Mouse (Mus musculus): ENCODE results near the gene Dclre1a. TPM values are rescaled to one million over a fixed set of nuclear protein-coding genes. Genes with fewer than 3 reads are reported as not detected.
A peak's percentile ranks its signal among the peaks of the same experiment; 100 is the strongest.

Dclre1a gene
- polyA plus RNA-seq, 1 experiment from 2014 or later: 17.7 TPM

GRCm38 (mm10) chr19:56563469-56563868 is 15.4 kb upstream of the Dclre1a start:
- H3K27me3 ChIP-seq (ENCODE audit: control insufficient read depth, insufficient read depth, low read depth, low read length): no peaks in the 10 kb centered on the region
- 0 out of 2 replicates have a peak, but pooled peaks cover 3% of the 10 kb centered on the region for H3K36me3 ChIP-seq (ENCODE audit: control insufficient read depth, insufficient read depth, low read length)
- H3K4me1 ChIP-seq (replicated peaks; ENCODE audit: control insufficient read depth, insufficient read depth, low read length): peaks cover 3% of the 10 kb centered on the region; the same call in 1 of the 2 replicates
- no peak for ATAC-seq (ENCODE audit: low read depth)
- no peaks in the 10 kb centered on the region for H3K9me3 ChIP-seq (ENCODE audit: control insufficient read depth, low read length)
- H3K9ac ChIP-seq (ENCODE audit: low read length): no peak overlapping the region
- 81% methylated on average over 3 of the region's 3 CpGs for WGBS
- H3K27ac ChIP-seq (ENCODE audit: low read length): no peak overlapping the region
- no peak overlapping the region for H3K4me3 ChIP-seq (ENCODE audit: low read length)
- no peak overlapping the region for H3K4me2 ChIP-seq (ENCODE audit: low read depth, low read length)

GRCm38 (mm10) chr19:56562433-56563138 is 14.6 kb upstream of the Dclre1a start:
- H3K9ac ChIP-seq (ENCODE audit: low read length): no peak overlapping the region
- no peak for ATAC-seq (ENCODE audit: low read depth)
- no peaks in the 10 kb centered on the region for H3K9me3 ChIP-seq (ENCODE audit: control insufficient read depth, low read length)
- no peaks in the 10 kb centered on the region for H3K27me3 ChIP-seq (ENCODE audit: control insufficient read depth, insufficient read depth, low read depth, low read length)
- H3K4me3 ChIP-seq (ENCODE audit: low read length): no peak overlapping the region
- 88% methylated on average over 9 of the region's 9 CpGs for WGBS
- no peak overlapping the region for H3K4me2 ChIP-seq (ENCODE audit: low read depth, low read length)
- 0 out of 2 replicates have a peak, but pooled peaks cover 3% of the 10 kb centered on the region for H3K36me3 ChIP-seq (ENCODE audit: control insufficient read depth, insufficient read depth, low read length)
- peaks cover 3% of the 10 kb centered on the region; the same call in 1 of the 2 replicates for H3K4me1 ChIP-seq (replicated peaks; ENCODE audit: control insufficient read depth, insufficient read depth, low read length)
- H3K27ac ChIP-seq (ENCODE audit: low read length): no peak overlapping the region

- Histone ChIP-seq H3K27ac (ENCODE audit: low read length) (no peak overlapping the region), H3K9me3 (ENCODE audit: control insufficient read depth, low read length) (0 out of 2 replicates have a peak, but pooled peaks cover 2% of the 10 kb centered on the region), H3K4me2 (ENCODE audit: low read depth, low read length) (no peak overlapping the region), H3K9ac (ENCODE audit: low read length) (no peak overlapping the region), H3K4me1 (replicated peaks; ENCODE audit: control insufficient read depth, insufficient read depth, low read length) (no peaks in the 10 kb centered on the region; the same call in 1 of the 2 replicates), H3K36me3 (ENCODE audit: control insufficient read depth, insufficient read depth, low read length) (peaks cover 35% of the 10 kb centered on the region), H3K4me3 (ENCODE audit: low read length) (no peak overlapping the region), H3K27me3 (ENCODE audit: control insufficient read depth, insufficient read depth, low read depth, low read length) (no peaks in the 10 kb centered on the region)
- 65% methylated on average over 5 of the region's 5 CpGs for WGBS
- no peak for ATAC-seq (ENCODE audit: low read depth)
Observed at GRCm38 (mm10) chr19:56555972-56556371, 8.0 kb upstream of the Dclre1a start.

GRCm38 (mm10) chr19:56553177-56553576 is 5.2 kb upstream of the Dclre1a start:
- 94% methylated on average over 3 of the region's 3 CpGs for WGBS

GRCm38 (mm10) chr19:56549033-56549680 is 1.1 kb upstream of the Dclre1a start:
- Histone ChIP-seq H3K27me3 (ENCODE audit: control insufficient read depth, insufficient read depth, low read depth, low read length) (no peaks in the 10 kb centered on the region), H3K36me3 (ENCODE audit: control insufficient read depth, insufficient read depth, low read length) (peaks cover 17% of the 10 kb centered on the region), H3K4me2 (ENCODE audit: low read depth, low read length) (peak overlapping the region; percentile 64), H3K27ac (ENCODE audit: low read length) (peak overlapping the region; percentile 98), H3K9ac (ENCODE audit: low read length) (peak overlapping the region; percentile 98), H3K4me3 (ENCODE audit: low read length) (peak overlapping the region; percentile 78), H3K9me3 (ENCODE audit: control insufficient read depth, low read length) (0 out of 2 replicates have a peak, but pooled peaks cover 2% of the 10 kb centered on the region), H3K4me1 (replicated peaks; ENCODE audit: control insufficient read depth, insufficient read depth, low read length) (peaks cover 9% of the 10 kb centered on the region)
- 11% methylated on average over 18 of the region's 18 CpGs for WGBS
- ATAC-seq (ENCODE audit: low read depth): no peak

More at GRCm38 (mm10) chr19:56553177-56553576, 5.2 kb upstream of the Dclre1a start:
- H3K9me3 ChIP-seq (ENCODE audit: control insufficient read depth, low read length): 0 out of 2 replicates have a peak, but pooled peaks cover 2% of the 10 kb centered on the region
- no peaks in the 10 kb centered on the region for H3K27me3 ChIP-seq (ENCODE audit: control insufficient read depth, insufficient read depth, low read depth, low read length)
- peaks cover 5% of the 10 kb centered on the region; the same call in 1 of the 2 replicates for H3K4me1 ChIP-seq (replicated peaks; ENCODE audit: control insufficient read depth, insufficient read depth, low read length)
- peaks cover 32% of the 10 kb centered on the region for H3K36me3 ChIP-seq (ENCODE audit: control insufficient read depth, insufficient read depth, low read length)
- ATAC-seq (ENCODE audit: low read depth): no peak
- no peak overlapping the region for H3K9ac ChIP-seq (ENCODE audit: low read length)
- no peak overlapping the region for H3K27ac ChIP-seq (ENCODE audit: low read length)
- H3K4me3 ChIP-seq (ENCODE audit: low read length): no peak overlapping the region
- H3K4me2 ChIP-seq (ENCODE audit: low read depth, low read length): no peak overlapping the region

GRCm38 (mm10) chr19:56548230-56549032 is 409 bp upstream of the Dclre1a start, which contains the start of gene Nhlrc2:
Gene Nhlrc2, plus strand, starts transcription at chr19:56548261.
- ATAC-seq (ENCODE audit: low read depth): peak; percentile 91
- peak within 1 kb of the TSS; percentile 64 for H3K4me2 ChIP-seq (ENCODE audit: low read depth, low read length)
- 0 out of 2 replicates have a peak, but pooled peaks cover 2% of the 10 kb centered on the region for H3K9me3 ChIP-seq (ENCODE audit: control insufficient read depth, low read length)
- H3K36me3 ChIP-seq (ENCODE audit: control insufficient read depth, insufficient read depth, low read length): peaks cover 17% of the 10 kb centered on the region
- under 1% methylated on average over 68 of the region's 69 CpGs for WGBS
- peak within 1 kb of the TSS; percentile 78 for H3K4me3 ChIP-seq (ENCODE audit: low read length)
- H3K27ac ChIP-seq (ENCODE audit: low read length): peak within 1 kb of the TSS; percentile 98
- H3K4me1 ChIP-seq (replicated peaks; ENCODE audit: control insufficient read depth, insufficient read depth, low read length): peaks cover 9% of the 10 kb centered on the region
- no peaks in the 10 kb centered on the region for H3K27me3 ChIP-seq (ENCODE audit: control insufficient read depth, insufficient read depth, low read depth, low read length)
- peak within 1 kb of the TSS; percentile 98 for H3K9ac ChIP-seq (ENCODE audit: low read length)

- H3K4me2 ChIP-seq (ENCODE audit: low read depth, low read length): no peak overlapping the region
- H3K36me3 ChIP-seq (ENCODE audit: control insufficient read depth, insufficient read depth, low read length): peaks cover 7% of the 10 kb centered on the region
- no peaks in the 10 kb centered on the region for H3K9me3 ChIP-seq (ENCODE audit: control insufficient read depth, low read length)
- no peak overlapping the region for H3K4me3 ChIP-seq (ENCODE audit: low read length)
- H3K9ac ChIP-seq (ENCODE audit: low read length): no peak overlapping the region
- no peak for ATAC-seq (ENCODE audit: low read depth)
- H3K27ac ChIP-seq (ENCODE audit: low read length): no peak overlapping the region
- H3K27me3 ChIP-seq (ENCODE audit: control insufficient read depth, insufficient read depth, low read depth, low read length): no peaks in the 10 kb centered on the region
- H3K4me1 ChIP-seq (replicated peaks; ENCODE audit: control insufficient read depth, insufficient read depth, low read length): peaks cover 9% of the 10 kb centered on the region
Observed at GRCm38 (mm10) chr19:56546031-56546430, 2.0 kb downstream of the Dclre1a start.

GRCm38 (mm10) chr19:56544681-56545388 is 3.2 kb downstream of the Dclre1a start:
- no peaks in the 10 kb centered on the region for H3K9me3 ChIP-seq (ENCODE audit: control insufficient read depth, low read length)
- peak; percentile 80 for ATAC-seq (ENCODE audit: low read depth)
- no peaks in the 10 kb centered on the region for H3K27me3 ChIP-seq (ENCODE audit: control insufficient read depth, insufficient read depth, low read depth, low read length)
- H3K36me3 ChIP-seq (ENCODE audit: control insufficient read depth, insufficient read depth, low read length): peaks cover 7% of the 10 kb centered on the region
- H3K4me3 ChIP-seq (ENCODE audit: low read length): no peak overlapping the region
- 75% methylated on average over 13 of the region's 13 CpGs for WGBS
- peak overlapping the region; percentile 76 for H3K27ac ChIP-seq (ENCODE audit: low read length)
- H3K4me1 ChIP-seq (replicated peaks; ENCODE audit: control insufficient read depth, insufficient read depth, low read length): peaks cover 4% of the 10 kb centered on the region
- H3K4me2 ChIP-seq (ENCODE audit: low read depth, low read length): no peak overlapping the region
- H3K9ac ChIP-seq (ENCODE audit: low read length): no peak overlapping the region
